Mouse (Mus musculus) ES-Bruce4 (cell line): ENCODE data around the gene Grap2. TPM values are rescaled to one million over a fixed set of nuclear protein-coding genes. Genes with fewer than 3 reads are reported as not detected.

Source experiments
- H3K27ac ChIP-seq: 2 replicates; pipeline ENCODE4 v1.5.1; 2012; ENCODE audit warnings: low read length, inconsistent platforms; ENCODE audit not compliant: insufficient read depth
- H3K27me3 ChIP-seq: 2 replicates; pipeline ENCODE4 v1.6.1; 2012; ENCODE audit warnings: mild to moderate bottlenecking, low read length, inconsistent platforms; ENCODE audit not compliant: control insufficient read depth, poor library complexity, insufficient read depth, severe bottlenecking
- H3K36me3 ChIP-seq: 2 replicates; pipeline ENCODE4 v1.6.1; 2012; ENCODE audit warnings: inconsistent platforms, mild to moderate bottlenecking, low read length, moderate library complexity; ENCODE audit not compliant: control insufficient read depth, poor library complexity, insufficient read depth, severe bottlenecking
- H3K4me1 ChIP-seq: one replicate; pipeline ENCODE4 v1.8.1; 2011; ENCODE audit warnings: low read length; ENCODE audit not compliant: control insufficient read depth, insufficient read depth
- H3K4me3 ChIP-seq: 2 replicates; pipeline ENCODE4 v1.5.1; 2011; ENCODE audit warnings: low read depth, mild to moderate bottlenecking, low read length
- H3K9ac ChIP-seq: 2 replicates; pipeline ENCODE4 v1.6.1; 2012; ENCODE audit warnings: low read depth, mild to moderate bottlenecking, inconsistent platforms; ENCODE audit not compliant: poor library complexity, severe bottlenecking
- H3K9me3 ChIP-seq: replicated peaks from 2 replicates; pipeline ENCODE4 v1.6.1; 2012; ENCODE audit warnings: mild to moderate bottlenecking, low read length, inconsistent platforms; ENCODE audit not compliant: control insufficient read depth, poor library complexity, insufficient read depth, severe bottlenecking
- CTCF ChIP-seq: IDR thresholded peaks from one replicate; pipeline ENCODE4 v1.8.1; 2011; ENCODE audit warnings: low read depth, low read length
- EP300 ChIP-seq: IDR thresholded peaks from 2 replicates; pipeline ENCODE4 v1.6.1; 2011; ENCODE audit warnings: low read depth, low read length; ENCODE audit not compliant: insufficient read depth
- POLR2A ChIP-seq: IDR thresholded peaks from one replicate; pipeline ENCODE4 v1.8.1; 2011; ENCODE audit warnings: low read length; ENCODE audit not compliant: insufficient read depth
- polyA plus RNA-seq: library from polyadenylated mRNA; stranded (reverse); fragments of >200 nt; gene quantifications from 2 replicates; pipeline ENCODE4 v1.2.4, GENCODE M21; 2011; ENCODE audit warnings: low read depth; ENCODE audit not compliant: missing spikeins, insufficient read depth, insufficient read length

The Grap2 gene
- polyA plus RNA-seq, 1 experiment: 0.51 TPM

DNA sequence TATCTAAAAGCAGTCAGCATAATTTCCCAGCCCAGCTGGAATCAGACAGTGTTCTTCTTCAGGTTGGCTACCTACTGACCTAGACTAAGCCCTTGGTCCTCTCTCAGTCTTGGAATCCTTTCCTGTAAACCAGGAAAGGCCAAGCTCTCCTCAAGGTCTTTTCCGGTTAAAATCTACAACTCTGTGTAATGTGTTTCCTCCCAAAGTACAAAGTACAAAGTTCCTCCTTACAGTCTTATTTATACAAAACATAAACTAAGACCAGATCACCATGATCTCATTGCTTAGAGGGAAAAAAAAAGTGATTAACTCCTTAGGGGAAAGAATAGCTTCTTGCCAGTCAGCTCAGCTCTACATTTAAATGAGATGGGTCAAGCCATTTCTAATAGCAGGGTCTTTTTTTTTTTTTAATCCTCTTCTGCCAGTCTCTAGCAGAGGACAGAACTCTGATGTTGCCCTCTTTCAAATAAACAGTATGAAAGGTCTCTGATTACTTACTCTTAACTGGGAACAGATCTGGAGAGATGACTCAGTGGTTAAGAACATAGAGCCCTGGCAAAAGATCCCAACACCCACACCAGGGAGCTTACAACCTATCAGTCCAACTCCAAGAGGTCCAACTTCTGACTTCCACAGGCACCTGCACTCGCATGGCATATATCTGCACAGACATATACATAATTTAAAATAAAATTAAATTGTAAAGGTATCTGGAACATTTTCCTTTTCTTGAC is 69.5 kb downstream of the Grap2 start:
- Histone ChIP-seq H3K27ac (no peak overlapping the region), H3K4me3 (no peak overlapping the region), H3K27me3 (no peaks in the 10 kb centered on the region), H3K9ac (no peak overlapping the region), H3K9me3 (no peaks in the 10 kb centered on the region; the same call in 1 of the 2 replicates), H3K4me1 (no peaks in the 10 kb centered on the region), H3K36me3 (no peaks in the 10 kb centered on the region)
- TF ChIP-seq CTCF: no peak
- no peak for TF ChIP-seq POLR2A
- no peak for TF ChIP-seq EP300

DNA sequence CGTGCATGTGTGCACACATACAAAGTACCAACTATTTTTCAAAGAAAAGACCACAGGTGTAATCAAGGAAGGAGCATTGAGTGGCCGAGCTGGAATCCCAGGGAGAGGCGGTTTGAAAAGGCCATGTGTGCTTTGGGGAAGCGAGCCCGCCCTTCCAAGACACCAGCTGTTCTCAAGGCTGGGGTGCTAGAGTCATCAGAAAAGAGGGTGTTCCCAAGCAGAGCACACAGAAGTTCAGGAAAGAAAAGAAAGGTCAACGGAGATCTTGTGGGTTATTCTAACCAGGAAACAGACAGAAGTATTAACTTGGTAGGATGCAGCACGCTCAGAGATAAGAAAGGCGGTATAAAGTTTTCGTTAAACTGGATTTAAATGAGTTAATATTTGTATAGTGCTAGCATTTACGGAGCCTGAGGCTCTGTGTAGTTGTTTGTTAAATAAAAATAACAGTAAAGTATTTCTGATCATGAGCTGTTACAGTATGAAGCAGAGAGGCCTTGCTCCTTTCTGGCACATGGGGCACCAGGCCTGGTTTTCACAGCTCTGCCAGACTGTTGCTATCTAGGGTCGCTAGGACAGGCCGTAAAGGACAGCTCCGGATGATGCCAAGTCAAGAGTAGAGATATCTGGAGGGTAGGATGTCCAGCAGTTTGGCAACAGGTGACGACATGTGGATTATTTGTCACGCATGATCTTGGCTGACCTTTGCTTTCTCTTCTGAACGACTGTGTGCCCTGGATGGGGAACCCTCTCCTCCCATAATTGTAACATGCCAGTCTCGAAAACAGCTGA is 72.8 kb downstream of the Grap2 start:
- no peaks in the 10 kb centered on the region for H3K36me3 ChIP-seq
- H3K9me3 ChIP-seq: no peaks in the 10 kb centered on the region
- TF ChIP-seq CTCF (no peak), EP300 (no peak), POLR2A (no peak)
- H3K27me3 ChIP-seq: no peaks in the 10 kb centered on the region
- H3K9ac ChIP-seq: no peak overlapping the region
- H3K4me1 ChIP-seq: no peaks in the 10 kb centered on the region
- no peak overlapping the region for H3K4me3 ChIP-seq
- no peak overlapping the region for H3K27ac ChIP-seq

DNA sequence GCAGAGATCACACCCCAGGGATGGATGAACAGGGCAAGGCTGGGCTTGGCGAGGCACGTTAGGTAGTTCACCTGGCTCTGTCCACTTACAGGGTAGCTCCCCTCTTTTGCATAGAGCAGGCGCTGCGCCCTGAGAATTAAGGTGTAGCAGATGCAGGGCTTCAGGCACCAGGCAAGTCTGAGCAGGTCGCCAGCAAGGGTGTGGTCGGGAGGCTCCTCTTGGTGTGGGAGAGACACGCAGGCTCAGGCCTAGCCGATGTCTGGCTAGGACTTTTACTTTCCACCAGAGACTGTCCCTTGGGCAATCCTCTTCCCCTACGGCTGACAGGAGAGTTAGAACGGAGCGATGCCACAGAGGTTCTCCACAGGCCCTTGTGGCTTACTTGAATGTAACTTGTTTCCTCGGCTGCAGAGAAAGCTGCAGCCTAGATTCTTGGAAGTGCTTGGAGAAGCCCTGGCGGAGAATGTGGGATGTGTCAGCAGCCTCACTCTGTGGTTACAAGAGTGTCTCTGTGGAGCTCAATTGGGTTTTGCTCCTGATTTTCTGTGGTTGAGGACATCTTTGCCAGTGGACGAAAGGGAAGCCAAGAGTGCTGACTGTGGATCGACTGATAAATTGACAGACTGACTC is 76.7 kb downstream of the Grap2 start:
- Histone ChIP-seq H3K4me1 (no peaks in the 10 kb centered on the region), H3K9ac (no peak overlapping the region), H3K4me3 (no peak overlapping the region)

DNA sequence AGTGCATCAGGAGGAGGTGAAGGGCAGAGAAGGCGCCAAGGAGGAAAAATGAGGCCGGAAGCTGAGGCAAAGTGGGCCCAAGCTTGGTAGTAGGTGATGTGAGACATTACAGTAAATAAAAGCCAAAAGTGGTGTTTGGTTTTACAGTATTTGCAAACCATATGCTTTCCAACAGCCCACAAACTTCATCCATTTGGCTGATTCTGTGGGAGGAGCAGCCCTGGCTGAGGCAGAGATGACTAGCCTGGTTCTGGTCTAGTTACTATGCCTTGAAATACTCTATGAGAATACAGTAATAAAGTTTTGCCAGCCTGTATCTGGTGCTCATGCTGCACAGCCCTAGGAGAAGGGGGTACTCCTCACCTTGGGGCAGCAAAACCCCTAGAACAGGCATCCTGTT is 78.0 kb downstream of the Grap2 start:
- Histone ChIP-seq H3K9ac (no peak overlapping the region), H3K36me3 (no peaks in the 10 kb centered on the region), H3K9me3 (no peaks in the 10 kb centered on the region), H3K4me1 (no peaks in the 10 kb centered on the region), H3K27me3 (no peaks in the 10 kb centered on the region), H3K4me3 (no peak overlapping the region), H3K27ac (no peak overlapping the region)
- no peak for TF ChIP-seq EP300
- no peak for TF ChIP-seq POLR2A
- TF ChIP-seq CTCF: no peak

More for the DNA sequence above, 76.7 kb downstream of the Grap2 start:
- no peaks in the 10 kb centered on the region for H3K36me3 ChIP-seq
- no peak overlapping the region; the same call in 1 of the 2 replicates for H3K27ac ChIP-seq
- H3K27me3 ChIP-seq: no peaks in the 10 kb centered on the region
- no peaks in the 10 kb centered on the region for H3K9me3 ChIP-seq
- TF ChIP-seq POLR2A (no peak), EP300 (no peak; the same call in 1 of the 2 replicates), CTCF (no peak)

DNA sequence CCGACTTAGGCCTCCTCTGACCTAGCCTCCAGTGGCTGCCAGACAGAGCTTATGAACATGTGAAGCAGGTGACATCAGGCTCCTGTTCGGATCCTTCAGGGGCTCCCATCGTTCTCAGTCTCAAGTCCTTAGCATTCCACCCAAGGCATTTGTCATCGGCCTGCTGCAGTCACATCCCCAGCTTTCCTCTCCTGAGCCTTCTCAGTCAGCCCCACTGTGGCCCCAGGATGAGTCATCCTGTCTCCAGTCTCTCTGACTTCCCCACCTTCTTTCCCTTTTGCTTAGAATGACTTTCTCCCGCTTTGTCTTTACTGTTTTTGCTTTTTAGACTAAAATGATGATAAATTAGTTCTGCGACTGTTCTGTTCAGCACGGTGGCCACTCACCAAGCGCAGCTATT is 81.5 kb downstream of the Grap2 start:
- no peak overlapping the region for H3K27ac ChIP-seq
- TF ChIP-seq EP300 (no peak), POLR2A (no peak), CTCF (no peak)
- no peaks in the 10 kb centered on the region for H3K4me1 ChIP-seq
- no peak overlapping the region for H3K9ac ChIP-seq
- no peaks in the 10 kb centered on the region for H3K27me3 ChIP-seq
- no peak overlapping the region for H3K4me3 ChIP-seq
- H3K9me3 ChIP-seq: no peaks in the 10 kb centered on the region
- H3K36me3 ChIP-seq: no peaks in the 10 kb centered on the region
